Comparison of ENCODE assay signal across 8 mouse cellular contexts in the genomic region with DNA sequence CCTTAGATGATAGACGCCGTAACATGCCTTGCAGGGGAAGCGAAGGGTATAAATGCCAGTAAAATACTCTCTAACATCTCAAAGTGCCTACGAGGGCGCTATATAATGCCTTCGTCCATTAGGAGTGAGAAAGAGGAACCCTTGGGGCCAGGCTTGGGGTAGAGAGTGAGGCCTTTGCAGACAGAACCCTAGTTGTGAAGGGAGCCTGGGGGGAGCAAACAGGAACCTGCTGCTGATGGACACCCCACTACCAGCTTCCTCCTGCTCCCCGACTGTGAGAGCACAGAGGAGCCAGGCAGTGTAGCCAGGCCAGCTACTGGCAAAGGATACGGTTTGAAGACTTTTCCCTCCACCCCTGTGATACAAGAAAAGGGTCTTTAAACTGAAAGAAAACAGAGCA.
"Had no signal": no experiment of that assay in that cellular context is flagged by ENCODE, and none has a peak within 500 bp of the region (broad histone marks: within the 10 kb centered on the region; RNA-seq: fewer than 3 reads in every experiment).

No protein-coding gene starts in this region.

- H3K9ac ChIP-seq: limb, embryonic 13.5 days; liver, embryonic 12.5 days; liver, embryonic 15.5 days; lung, embryonic 15.5 days; midbrain, embryonic 12.5 days; midbrain, embryonic 15.5 days; stomach, embryonic 15.5 days had no signal

- H3K4me1 ChIP-seq: liver, embryonic 12.5 days; liver, embryonic 15.5 days; midbrain, embryonic 15.5 days; stomach, embryonic 15.5 days had no signal

- H3K4me3 ChIP-seq: limb, embryonic 10.5 days; limb, embryonic 13.5 days; liver, embryonic 12.5 days; liver, embryonic 15.5 days; lung, embryonic 15.5 days; midbrain, embryonic 12.5 days; midbrain, embryonic 15.5 days; stomach, embryonic 15.5 days had no signal

- H3K9me3 ChIP-seq: limb, embryonic 10.5 days; limb, embryonic 13.5 days; liver, embryonic 12.5 days; liver, embryonic 15.5 days; lung, embryonic 15.5 days; midbrain, embryonic 12.5 days; midbrain, embryonic 15.5 days; stomach, embryonic 15.5 days had no signal

- H3K27me3 ChIP-seq: limb, embryonic 13.5 days; liver, embryonic 12.5 days; liver, embryonic 15.5 days; lung, embryonic 15.5 days; midbrain, embryonic 12.5 days; midbrain, embryonic 15.5 days; stomach, embryonic 15.5 days had no signal

- H3K27ac ChIP-seq: limb, embryonic 10.5 days; limb, embryonic 13.5 days; liver, embryonic 12.5 days; liver, embryonic 15.5 days; lung, embryonic 15.5 days; midbrain, embryonic 12.5 days; midbrain, embryonic 15.5 days; stomach, embryonic 15.5 days had no signal

- H3K4me2 ChIP-seq: limb, embryonic 13.5 days; liver, embryonic 12.5 days; liver, embryonic 15.5 days; lung, embryonic 15.5 days; midbrain, embryonic 12.5 days; midbrain, embryonic 15.5 days; stomach, embryonic 15.5 days had no signal

- H3K36me3 ChIP-seq: midbrain, embryonic 15.5 days had no signal

- ATAC-seq: liver, embryonic 12.5 days had no signal
